Mouse (Mus musculus): ENCODE data around the gene Krt1. TPM values are rescaled to one million over a fixed set of nuclear protein-coding genes. Genes with fewer than 3 reads are reported as not detected.

The Krt1 gene
- not detected for total RNA-seq (2023)

DNA sequence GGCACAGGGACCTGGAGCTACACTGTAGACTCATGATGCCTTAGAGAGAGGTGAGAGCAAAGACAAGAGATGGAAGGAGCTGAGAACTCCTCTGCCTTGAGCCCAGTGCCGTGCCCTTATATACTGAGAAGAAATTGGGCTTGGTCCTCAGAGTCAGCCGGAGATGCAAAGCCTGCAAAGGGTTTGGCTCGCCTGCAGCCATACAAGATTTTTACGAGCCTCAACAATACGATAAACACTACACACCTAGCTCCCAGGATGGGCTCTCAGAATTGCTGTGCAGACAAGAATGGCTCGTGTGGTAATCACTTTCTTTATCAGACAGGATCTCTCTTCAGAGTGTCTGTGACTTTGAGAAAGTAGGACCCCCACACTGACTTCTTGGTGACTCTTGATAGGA lies at the start of gene Krt1:
TSS of gene Krt1 (minus strand) at position 101 of the 400 bp plus-strand sequence.

DNA sequence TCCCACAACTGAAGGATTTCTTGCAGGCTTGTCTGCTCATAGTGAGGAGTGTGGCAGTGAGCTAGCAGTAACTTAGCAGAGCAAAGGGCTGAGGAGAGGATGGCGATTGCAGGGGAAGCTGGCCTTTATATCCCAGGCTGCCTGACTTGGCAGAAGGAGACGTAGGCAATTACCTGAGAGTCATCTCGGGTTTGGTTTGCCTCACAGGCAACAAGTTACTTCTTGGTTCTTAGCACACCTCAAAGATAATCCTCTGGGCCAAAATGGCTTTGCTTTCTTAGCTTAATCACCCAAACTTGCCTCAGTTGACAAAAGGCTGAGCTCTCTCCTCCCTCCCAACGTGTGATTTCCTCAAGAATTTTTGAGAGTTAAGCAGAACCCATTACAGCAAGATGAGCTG lies 42.2 kb upstream of the Krt1 start, which contains the start of gene Krt76:
TSS of gene Krt76 (minus strand) at position 101 of the 400 bp plus-strand sequence.

DNA sequence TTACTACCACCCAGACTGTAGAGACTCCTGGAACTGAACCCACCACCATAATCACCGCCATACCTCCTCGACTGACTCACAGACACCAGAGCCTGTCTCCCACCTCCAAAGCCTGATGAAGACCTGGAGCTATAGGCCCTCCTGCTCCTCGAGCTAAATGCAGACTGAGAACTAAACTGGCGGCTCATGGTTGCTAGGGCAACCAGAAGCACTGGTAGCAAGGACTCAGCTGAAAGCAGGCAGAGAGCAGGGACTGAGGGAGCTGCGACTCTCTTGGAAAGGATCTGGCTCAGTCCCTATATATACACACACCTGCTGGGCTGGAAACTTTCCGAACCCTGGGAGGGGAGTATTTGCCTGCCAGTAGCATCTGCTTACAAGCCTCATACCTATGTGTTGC lies 18.8 kb upstream of the Krt1 start, which contains the start of gene Krt77:
TSS of gene Krt77 (minus strand) at position 275 of the 400 bp plus-strand sequence.

DNA sequence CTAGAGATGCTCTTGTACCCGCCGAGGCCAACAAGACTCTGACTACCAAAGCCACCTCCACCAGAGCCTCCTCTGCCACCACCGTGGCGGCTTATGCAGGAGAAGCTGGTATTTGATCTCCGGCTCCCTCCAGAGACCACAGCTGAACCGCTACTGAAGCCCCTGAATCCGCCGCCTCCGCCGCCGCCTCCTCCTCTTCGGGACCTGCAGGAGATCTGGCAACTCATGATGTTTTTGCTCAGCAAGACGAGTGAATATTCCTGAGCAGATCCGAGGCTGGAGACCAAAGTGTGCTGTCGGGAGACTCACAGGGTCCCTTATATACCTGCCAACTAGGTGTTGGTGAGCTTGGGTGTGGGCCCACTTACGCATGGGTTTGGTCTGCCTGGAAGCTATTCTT lies 32.7 kb downstream of the Krt1 start, which contains the start of gene Krt2:
TSS of gene Krt2 (minus strand) at position 295 of the 400 bp plus-strand sequence.

DNA sequence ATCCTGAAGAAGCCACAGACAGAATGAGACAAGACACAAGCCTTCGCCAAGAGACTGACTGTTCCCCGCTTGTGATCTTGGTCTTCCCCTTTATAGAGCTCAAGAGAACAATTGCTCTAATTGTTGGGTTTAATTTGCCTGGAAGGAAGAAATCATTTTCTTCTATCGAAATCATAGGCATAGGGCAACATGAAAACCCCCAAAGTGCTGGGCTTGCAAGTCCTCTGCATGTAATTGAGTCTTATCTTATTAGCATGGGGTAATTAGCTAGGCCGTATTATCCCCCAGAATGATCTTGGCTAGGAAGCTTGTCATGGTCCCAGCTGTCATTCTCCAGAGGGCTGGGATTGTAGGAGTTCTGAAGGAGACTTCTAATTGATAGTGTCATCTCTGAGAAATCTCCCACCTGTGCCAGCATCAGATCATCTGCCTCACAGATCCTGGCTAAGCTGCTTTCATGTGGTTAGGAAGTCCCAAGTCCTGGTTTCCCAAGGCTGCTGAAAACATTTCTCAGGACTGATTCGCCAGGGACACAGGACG lies 48.2 kb downstream of the Krt1 start, which contains the start of gene Krt73:
TSS of gene Krt73 (minus strand) at position 51 of the 540 bp plus-strand sequence.

Other genes with a start within 250 kb of the Krt1 start
- not detected for gene Gm5414, start 222.6 kb downstream of the Krt1 start, total RNA-seq (2023)
- gene Gm5478, start 203.4 kb downstream of the Krt1 start, total RNA-seq (2023) = not detected
- not detected for gene Krt6b, start 170.5 kb downstream of the Krt1 start, total RNA-seq (2023)
- not detected for gene Krt6a, start 156.5 kb downstream of the Krt1 start, total RNA-seq (2023)
- not detected for gene Krt5, start 137.9 kb downstream of the Krt1 start, total RNA-seq (2023)
- gene Krt71, start 107.7 kb downstream of the Krt1 start, total RNA-seq (2023) = not detected
- not detected for gene Krt72, start 64.3 kb downstream of the Krt1 start, total RNA-seq (2023)
- not detected for gene Krt73, start 48.4 kb downstream of the Krt1 start, total RNA-seq (2023)
- gene Krt2, start 32.6 kb downstream of the Krt1 start, total RNA-seq (2023) = not detected
- gene Krt77, start 18.9 kb upstream of the Krt1 start, total RNA-seq (2023) = not detected
- gene Krt76, start 42.1 kb upstream of the Krt1 start, total RNA-seq (2023) = not detected
- gene Krt4, start 73.9 kb upstream of the Krt1 start, total RNA-seq (2023) = not detected
- not detected for gene Krt79, start 89.5 kb upstream of the Krt1 start, total RNA-seq (2023)
- gene Krt78, start 103.5 kb upstream of the Krt1 start, total RNA-seq (2023) = not detected
- not detected for gene Krt8, start 153.7 kb upstream of the Krt1 start, total RNA-seq (2023)
- gene Krt18, start 177.4 kb upstream of the Krt1 start, total RNA-seq (2023) = under 1 TPM; 0.46 to 0.94 TPM
- gene Eif4b, start 223.0 kb upstream of the Krt1 start, total RNA-seq (2023) = 100 to 1,000 TPM; 134 to 139 TPM
- gene Tns2, start 249.6 kb upstream of the Krt1 start, total RNA-seq (2023) = under 1 TPM; 0.53 to 0.64 TPM